Mouse (Mus musculus) cerebellum, postnatal 4 days (tissue): ENCODE measurements around the gene Cfl1.
A peak's percentile ranks its signal among the peaks of the same experiment; 100 is the strongest.

Experiments
- DNase-seq, 2 experiments: peaks; one replicate each; pipeline ENCODE4 v3.0.0; 2022; ENCODE audit warnings: low spot score in 2 of 2, mixed read lengths in 1 of 2

Gene Cfl1

DNA sequence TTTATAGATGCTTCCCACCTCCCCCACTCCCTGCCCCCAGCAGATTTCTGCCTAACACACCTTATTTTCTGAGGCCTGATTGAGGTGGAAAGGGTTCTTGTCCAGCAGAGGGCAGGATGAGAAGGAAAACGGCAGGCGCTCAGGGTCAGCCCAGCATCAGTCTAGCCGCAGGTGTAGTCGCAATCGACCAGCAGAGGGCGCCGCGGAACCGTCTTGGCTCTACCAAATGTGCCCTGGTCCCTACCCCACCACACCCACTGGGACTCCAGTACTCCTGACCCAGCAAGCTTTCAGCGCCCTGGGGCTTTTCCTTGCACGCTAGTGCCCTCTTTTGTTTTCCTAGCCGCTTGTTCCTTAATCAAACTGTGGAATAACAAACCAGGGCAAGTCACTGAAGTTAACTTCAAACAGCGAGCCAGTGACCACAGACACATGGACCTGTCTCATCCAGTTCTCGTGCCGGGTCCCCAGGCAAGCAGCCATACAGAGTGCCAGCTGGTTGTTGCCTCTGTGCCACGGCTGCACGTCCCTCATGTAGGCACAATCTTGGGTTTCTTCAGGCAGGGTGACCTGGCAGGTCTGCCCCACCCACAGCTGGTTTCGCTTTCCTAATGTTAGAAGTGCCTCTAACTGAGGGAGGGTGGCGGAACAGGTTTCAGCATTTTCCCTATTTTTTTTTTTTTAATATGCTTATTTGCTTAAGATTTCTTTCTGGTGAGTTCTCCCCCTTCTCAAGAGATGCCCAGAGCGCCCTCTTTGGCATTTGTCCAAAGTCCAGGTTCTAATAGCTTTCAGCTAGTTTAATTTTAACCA is 39.3 kb downstream of the Cfl1 start:
- peak; percentile 91 to 96 for DNase-seq

DNA sequence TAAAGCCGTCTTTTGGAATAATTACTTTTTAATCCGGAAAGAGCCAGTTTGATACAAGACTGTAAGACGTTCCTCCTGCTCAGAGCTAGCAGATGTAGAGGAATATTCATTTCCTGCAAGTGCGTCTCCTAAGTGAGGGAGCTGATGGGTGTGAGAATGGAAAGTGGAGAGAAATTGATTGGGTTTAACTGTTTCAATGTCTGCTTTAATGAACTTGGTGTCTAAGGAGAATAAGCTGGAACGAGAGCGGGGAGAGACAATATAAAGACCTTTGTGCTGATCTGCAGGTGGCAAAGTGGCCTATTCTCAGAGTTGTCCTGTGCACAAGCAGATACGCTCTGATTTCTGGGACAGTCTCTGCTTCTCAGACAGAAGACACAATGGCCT is 39.9 kb downstream of the Cfl1 start:
- DNase-seq, result no peak

- DNase-seq, result no peak
Observed at GRCm38 (mm10) chr19:5532520-5532919, 42.3 kb downstream of the Cfl1 start.

DNA sequence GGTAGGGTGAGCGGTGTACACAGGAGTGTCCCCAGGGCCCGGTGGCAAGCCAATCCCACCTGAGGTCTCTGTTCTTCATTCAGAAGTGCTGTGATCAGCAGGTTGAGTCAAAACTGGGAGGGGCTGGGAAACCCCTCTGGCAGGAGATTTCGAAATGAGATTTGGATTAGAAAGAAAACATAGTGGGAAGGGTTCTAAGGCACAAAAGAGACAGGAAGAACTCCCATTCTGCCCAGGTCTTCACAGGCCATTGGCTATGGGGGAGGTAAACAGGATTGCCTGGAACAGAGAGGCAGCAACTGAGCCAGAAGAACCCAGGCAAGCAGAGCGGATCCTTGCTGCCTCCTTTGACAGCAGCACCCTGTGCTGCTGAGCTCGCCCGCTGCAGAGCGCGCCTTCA is 48.5 kb downstream of the Cfl1 start:
- no peak for DNase-seq

DNA sequence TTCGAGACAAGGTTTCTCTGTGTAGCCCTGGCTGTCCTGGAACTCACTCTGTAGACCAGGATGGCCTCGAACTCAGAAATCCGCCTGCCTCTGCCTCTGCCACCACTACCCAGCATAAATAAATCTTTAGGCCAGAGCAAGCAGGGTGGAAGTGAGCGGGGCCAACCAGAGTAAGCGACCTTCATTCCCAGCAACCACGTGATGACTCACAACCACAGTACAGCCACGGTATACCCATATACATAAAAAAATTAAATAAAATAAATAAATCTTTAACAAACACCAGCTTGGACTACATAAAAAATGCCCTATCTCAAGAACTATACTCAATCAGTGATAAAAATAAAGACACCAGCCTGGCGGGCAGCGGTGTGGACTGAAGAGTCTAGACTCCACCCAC is 53.1 kb downstream of the Cfl1 start:
- DNase-seq, result no peak

GRCm38 (mm10) chr19:5544031-5544430 is 53.8 kb downstream of the Cfl1 start:
- DNase-seq, result no peak
